Mouse (Mus musculus) G1E (cell line): ENCODE results near the gene Rimbp3. TPM values are rescaled to one million over a fixed set of nuclear protein-coding genes. Genes with fewer than 3 reads are reported as not detected.
A peak's percentile ranks its signal among the peaks of the same experiment; 100 is the strongest.

Experiments
- ATAC-seq: 2 replicates; pipeline ENCODE4 v1.8.0; 2016; ENCODE audit warnings: mild to moderate bottlenecking; ENCODE audit not compliant: insufficient number of reproducible peaks, poor library complexity, low FRiP score, severe bottlenecking; ENCODE audit errors: extremely low read depth
- DNase-seq: peaks from one replicate; pipeline ENCODE4 v3.0.0; 2012; ENCODE audit warnings: low spot score
- H3K27me3 ChIP-seq: 2 replicates; pipeline ENCODE4 v1.6.1; 2012; ENCODE audit warnings: mild to moderate bottlenecking, low read length, inconsistent platforms; ENCODE audit not compliant: insufficient read depth
- H3K36me3 ChIP-seq: replicated peaks from 2 replicates; pipeline ENCODE3; 2012; ENCODE audit warnings: mild to moderate bottlenecking, inconsistent platforms
- H3K4me1 ChIP-seq: 2 replicates; pipeline ENCODE4 v1.6.1; 2012; ENCODE audit warnings: low read depth, low read length, inconsistent platforms, mixed read lengths; ENCODE audit not compliant: insufficient read depth
- H3K4me3 ChIP-seq: 2 replicates; pipeline ENCODE4 v1.5.1; 2012; ENCODE audit warnings: low read depth, mild to moderate bottlenecking, inconsistent platforms, low read length, moderate library complexity, mixed read lengths
- H3K9me3 ChIP-seq: replicated peaks from 2 replicates; pipeline ENCODE4 v1.6.1; 2012; ENCODE audit warnings: inconsistent platforms
- CTCF ChIP-seq: IDR thresholded peaks from 2 replicates; pipeline ENCODE4 v1.5.1; 2012; ENCODE audit warnings: low read depth, low read length, inconsistent platforms, mixed read lengths
- GATA1 ChIP-seq: IDR thresholded peaks from 2 replicates; pipeline ENCODE4 v1.6.1; 2012; ENCODE audit warnings: borderline replicate concordance, low read length, inconsistent platforms, mixed read lengths
- GATA2 ChIP-seq: IDR thresholded peaks from 2 replicates; pipeline ENCODE4 v1.6.1; 2012; ENCODE audit warnings: low read depth, low read length, inconsistent platforms, borderline replicate concordance
- POLR2AphosphoS5 ChIP-seq: IDR thresholded peaks from 2 replicates; pipeline ENCODE4 v1.6.1; 2012; ENCODE audit warnings: low read depth, low read length, inconsistent platforms; ENCODE audit not compliant: insufficient replicate concordance
- TAL1 ChIP-seq: conservative IDR thresholded peaks from 2 replicates; pipeline ENCODE4 v1.6.1; 2012; ENCODE audit warnings: low read depth, low read length, inconsistent platforms, mixed read lengths
- polyA plus RNA-seq: library from polyadenylated mRNA; stranded (reverse); fragments of >175 nt; gene quantifications from 2 replicates; pipeline ENCODE4 v1.2.3, GENCODE M21; 2012
- total RNA-seq, 2 experiments: library from RNA; stranded (forward) in 1 of 2; stranded (reverse) in 1 of 2; fragments of 200-1000 nt in 1 of 2; fragments of >200 nt in 1 of 2; fragmentation: Nextera tagmentation in 1 of 2; gene quantifications; 2 replicates each; pipeline ENCODE4 v1.2.3; 2014 to 2017

The Rimbp3 gene
- total and polyA plus RNA-seq, 3 experiments: 1.6 to 5.6 (median 1.7) TPM

DNA sequence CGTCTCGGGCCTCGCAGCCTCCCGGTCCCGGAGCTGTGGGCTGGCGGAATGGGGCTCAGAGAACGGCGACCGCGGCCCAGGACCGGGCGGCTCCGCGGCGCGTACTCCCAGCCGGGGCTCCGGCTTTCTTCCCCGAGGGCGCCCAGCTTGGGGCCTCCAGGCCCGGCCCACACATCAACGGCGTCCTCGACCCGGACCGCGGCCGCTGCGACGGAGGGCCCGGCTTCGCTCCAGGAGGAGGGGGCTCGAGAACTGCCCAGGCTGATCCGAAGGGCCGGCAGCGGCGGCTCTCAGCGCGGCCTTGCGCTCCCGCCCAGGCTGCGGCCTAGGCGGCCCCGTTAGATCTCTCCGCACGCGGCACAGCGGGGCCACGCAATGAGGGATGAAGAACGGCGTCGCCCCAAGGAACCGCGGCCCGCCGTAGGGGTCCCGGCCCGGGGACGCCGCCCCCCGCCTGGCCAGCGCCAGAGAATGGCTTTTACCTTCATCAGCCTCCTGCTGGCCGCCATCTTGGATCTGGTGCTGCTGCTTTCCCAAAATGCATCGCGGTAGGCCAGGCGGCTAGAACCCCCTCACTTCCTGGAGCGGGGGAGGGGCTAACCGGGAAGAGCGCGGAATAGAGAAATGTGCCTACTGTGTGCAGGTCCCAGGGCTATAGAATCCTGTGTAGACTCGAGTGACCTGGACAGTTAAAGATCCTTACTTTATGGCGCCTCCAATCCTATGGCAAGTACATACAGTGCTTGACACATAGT is 7.3 kb upstream of the Rimbp3 start:
- TF ChIP-seq GATA2: no peak
- no peak for TF ChIP-seq GATA1
- no peak for TF ChIP-seq POLR2AphosphoS5
- no peak for TF ChIP-seq TAL1
- TF ChIP-seq CTCF: no peak
- Histone ChIP-seq H3K36me3 (peaks cover 20% of the 10 kb centered on the region), H3K27me3 (no peaks in the 10 kb centered on the region), H3K9me3 (no peaks in the 10 kb centered on the region), H3K4me3 (peak overlapping the region; percentile 92), H3K4me1 (peaks cover 43% of the 10 kb centered on the region)
- ATAC-seq: peak; percentile 50; the same call in 1 of the 2 replicates
- peak; percentile 84 for DNase-seq

DNA sequence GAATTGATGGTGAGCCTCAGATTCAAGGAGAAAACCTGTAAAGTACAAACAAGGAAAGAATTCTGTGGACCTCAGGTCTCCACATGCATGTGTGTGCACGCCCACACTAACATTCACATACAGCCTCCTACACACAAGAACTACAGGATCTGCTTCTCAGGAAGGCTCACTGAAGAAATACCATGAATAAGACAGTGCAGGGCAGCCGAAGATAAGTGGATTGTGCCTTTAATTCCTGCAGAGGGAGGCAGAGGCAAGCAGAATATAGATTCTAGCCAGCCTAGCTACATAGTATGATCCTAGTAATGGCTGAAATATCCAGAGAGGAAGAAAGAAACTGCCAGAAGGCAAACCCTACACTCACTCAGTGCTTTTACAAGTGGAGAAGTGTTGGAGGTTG is 6.4 kb upstream of the Rimbp3 start:
- no peak overlapping the region; the same call in 1 of the 2 replicates for H3K4me3 ChIP-seq

DNA sequence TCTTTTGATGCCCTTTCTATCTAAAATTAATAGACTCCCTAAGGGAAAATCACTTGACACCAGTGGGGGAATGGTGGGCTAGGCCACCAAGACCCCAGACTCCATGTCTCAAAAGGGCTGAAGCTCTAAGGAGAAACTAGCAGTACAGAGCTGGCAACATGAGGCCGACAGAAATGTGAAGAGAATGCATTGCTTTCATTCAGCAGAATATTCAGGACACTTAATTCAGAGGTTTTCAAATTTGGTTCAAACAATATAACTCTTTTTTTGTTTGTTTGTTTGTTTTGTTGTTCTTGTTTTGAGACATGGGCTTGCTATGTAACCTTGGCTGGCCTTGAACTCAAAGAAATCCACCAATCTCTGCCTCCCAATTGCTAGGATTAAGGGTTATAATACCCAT is 5.9 kb upstream of the Rimbp3 start, which contains the start of gene Ube2l3:
Gene Ube2l3 (minus strand): TSS at position 101 of the 400 bp plus-strand sequence.
- Histone ChIP-seq H3K4me1 (peaks cover 44% of the 10 kb centered on the region), H3K27me3 (no peaks in the 10 kb centered on the region), H3K36me3 (peaks cover 14% of the 10 kb centered on the region), H3K9me3 (no peaks in the 10 kb centered on the region), H3K4me3 (peak within 1 kb of the TSS; percentile 92)
- TF ChIP-seq CTCF (no peak), POLR2AphosphoS5 (no peak), GATA2 (no peak), GATA1 (no peak), TAL1 (no peak)
- no peak for DNase-seq
- ATAC-seq: no peak

More for the DNA sequence above, 6.4 kb upstream of the Rimbp3 start:
- H3K4me1 ChIP-seq: peaks cover 44% of the 10 kb centered on the region
- peak; percentile 41 for ATAC-seq
- DNase-seq: no peak
- no peaks in the 10 kb centered on the region for H3K27me3 ChIP-seq
- TF ChIP-seq GATA1 (no peak), GATA2 (no peak), POLR2AphosphoS5 (no peak), TAL1 (no peak), CTCF (no peak)
- H3K9me3 ChIP-seq: no peaks in the 10 kb centered on the region
- H3K36me3 ChIP-seq: peaks cover 15% of the 10 kb centered on the region

DNA sequence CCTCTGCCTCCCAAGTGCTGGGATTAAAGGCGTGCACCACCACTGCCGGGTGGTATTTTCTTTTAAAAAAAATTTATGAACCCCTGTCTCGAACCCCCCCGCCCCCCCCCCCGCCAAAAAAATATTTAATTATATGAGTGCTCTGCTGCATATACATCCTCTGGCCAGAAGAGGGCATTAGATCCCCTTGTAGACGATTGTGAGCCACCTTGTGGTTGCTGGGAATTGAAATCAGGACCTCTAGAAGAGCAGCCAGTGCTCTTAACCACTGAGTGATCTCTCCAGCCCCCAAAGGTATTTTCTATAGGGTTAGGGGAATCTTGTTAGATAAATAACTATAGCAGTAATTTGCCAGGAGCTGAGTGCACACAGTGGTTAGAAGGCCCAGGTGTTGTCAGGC is 3.4 kb upstream of the Rimbp3 start:
- no peak overlapping the region for H3K4me3 ChIP-seq
- no peaks in the 10 kb centered on the region for H3K9me3 ChIP-seq
- no peaks in the 10 kb centered on the region for H3K36me3 ChIP-seq
- ATAC-seq (no peak), DNase-seq (no peak)
- 0 out of 2 replicates have a peak, but pooled peaks have one; percentile 17 for TF ChIP-seq CTCF
- TF ChIP-seq GATA1: no peak
- no peak for TF ChIP-seq POLR2AphosphoS5
- TF ChIP-seq TAL1: no peak
- no peak for TF ChIP-seq GATA2
- H3K4me1 ChIP-seq: peaks cover 51% of the 10 kb centered on the region
- H3K27me3 ChIP-seq: no peaks in the 10 kb centered on the region

DNA sequence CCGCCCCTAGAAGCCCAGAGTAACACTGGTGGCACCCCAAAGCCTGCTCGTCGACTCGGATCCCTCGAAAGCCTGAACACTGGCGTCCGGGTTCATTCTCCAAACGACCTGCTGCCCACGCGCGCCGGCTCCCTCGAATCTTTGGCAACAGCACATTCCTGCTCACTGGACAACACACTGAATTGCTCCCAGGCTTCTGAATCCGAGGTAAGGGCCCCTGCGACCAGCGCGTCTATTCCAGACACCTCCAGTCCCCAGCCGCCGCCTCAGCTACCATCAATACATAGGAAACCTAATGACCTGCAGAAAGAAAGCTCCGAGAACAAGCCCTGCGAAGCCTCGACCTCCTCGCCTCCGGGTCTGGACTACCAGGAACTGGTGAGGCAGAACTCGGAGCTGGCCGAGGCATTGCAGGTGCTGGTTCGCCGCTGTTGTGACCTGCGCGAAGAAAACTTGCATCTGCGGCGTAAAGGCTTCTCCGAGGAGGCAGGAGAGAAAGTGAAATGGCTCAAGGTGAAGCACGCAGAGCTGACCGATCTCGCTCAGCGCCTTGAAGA is 1.1 kb downstream of the Rimbp3 start:
- no peak for ATAC-seq
- peaks cover 42% of the 10 kb centered on the region for H3K36me3 ChIP-seq
- peaks cover 70% of the 10 kb centered on the region for H3K4me1 ChIP-seq
- H3K4me3 ChIP-seq: peak overlapping the region; percentile 91
- DNase-seq: peak; percentile 39
- no peaks in the 10 kb centered on the region for H3K9me3 ChIP-seq
- TF ChIP-seq POLR2AphosphoS5: no peak
- TF ChIP-seq GATA2: no peak
- no peak for TF ChIP-seq CTCF
- TF ChIP-seq GATA1: no peak
- TF ChIP-seq TAL1: no peak
- H3K27me3 ChIP-seq: no peaks in the 10 kb centered on the region; the same call in 1 of the 2 replicates

DNA sequence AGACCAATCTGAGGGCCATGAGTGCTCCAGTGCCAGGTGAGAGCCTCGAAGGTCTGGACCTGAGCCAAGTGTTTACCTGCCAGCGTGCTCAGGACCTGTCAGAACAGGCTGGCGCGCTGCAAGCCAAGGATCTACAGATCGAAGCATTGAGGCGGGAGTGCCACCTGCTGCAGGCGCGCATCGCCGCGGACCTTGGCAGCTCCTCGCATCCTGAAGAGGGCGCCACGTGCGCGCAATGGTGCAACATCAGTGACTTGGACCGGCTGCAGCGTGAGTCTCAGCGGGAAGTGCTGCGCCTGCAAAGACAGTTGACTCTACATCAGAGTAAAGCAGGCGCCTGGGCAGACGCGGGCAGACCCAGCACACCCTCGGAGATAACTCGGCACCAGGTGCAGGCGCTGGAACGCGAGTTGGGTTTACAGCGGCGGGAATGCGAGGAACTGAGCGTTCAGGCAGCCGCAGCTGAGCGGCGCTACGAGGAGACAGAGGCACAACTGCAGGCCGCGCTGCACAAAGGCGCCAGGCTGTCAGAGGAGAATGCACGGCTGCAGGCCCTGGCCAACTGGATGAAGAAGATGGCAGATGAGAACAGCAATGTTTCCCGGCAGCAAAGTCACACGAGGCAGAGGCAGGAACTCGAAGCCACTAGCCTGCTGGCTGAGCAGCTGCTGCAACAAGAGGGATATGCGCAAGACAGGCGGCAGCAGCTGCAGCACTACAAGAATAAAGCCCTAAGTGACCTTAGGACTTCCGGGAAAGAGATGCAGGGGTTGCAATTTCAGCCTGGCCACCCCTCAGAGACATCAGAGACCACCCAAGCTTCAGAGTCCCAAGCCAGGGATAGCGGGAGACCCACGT is 1.8 kb downstream of the Rimbp3 start:
- ATAC-seq (peak; percentile 62; the same call in 1 of the 2 replicates), DNase-seq (peak; percentile 81)
- H3K4me1 ChIP-seq: peaks cover 70% of the 10 kb centered on the region
- TF ChIP-seq TAL1 (no peak), POLR2AphosphoS5 (no peak), GATA1 (no peak), GATA2 (no peak), CTCF (peak; percentile 80)
- peak overlapping the region; percentile 91 for H3K4me3 ChIP-seq
- peaks cover 44% of the 10 kb centered on the region for H3K36me3 ChIP-seq
- no peaks in the 10 kb centered on the region; the same call in 1 of the 2 replicates for H3K27me3 ChIP-seq
- H3K9me3 ChIP-seq: no peaks in the 10 kb centered on the region
